Mouse (Mus musculus) T-cell, adult 2 months (primary cell): Measurements from ENCODE around the gene Mef2d.
A peak's percentile ranks its signal among the peaks of the same experiment; 100 is the strongest.

Experiments
- DNase-seq: peaks from one replicate; pipeline ENCODE4 v3.0.0; 2022; ENCODE audit warnings: low spot score

Mef2d gene

GRCm38 (mm10) chr3:88141787-88142523, at the start of gene Mef2d:
Gene Mef2d (plus strand): TSS chr3:88142372.
- peak; percentile 97 for DNase-seq

- DNase-seq: no peak
Observed at GRCm38 (mm10) chr3:88094126-88094525, 48.0 kb upstream of the Mef2d start.

- no peak for DNase-seq
Observed at GRCm38 (mm10) chr3:88097666-88098065, 44.5 kb upstream of the Mef2d start.

GRCm38 (mm10) chr3:88100251-88100650, 41.9 kb upstream of the Mef2d start:
- DNase-seq: no peak

GRCm38 (mm10) chr3:88101736-88102135, 40.4 kb upstream of the Mef2d start:
- DNase-seq: no peak

- DNase-seq: no peak
Observed at GRCm38 (mm10) chr3:88102196-88102595, 40.0 kb upstream of the Mef2d start.

GRCm38 (mm10) chr3:88102611-88103010, 39.6 kb upstream of the Mef2d start:
- DNase-seq: no peak

- no peak for DNase-seq
Observed at GRCm38 (mm10) chr3:88106126-88106525, 36.0 kb upstream of the Mef2d start.

GRCm38 (mm10) chr3:88109126-88109525, 33.0 kb upstream of the Mef2d start:
- peak; percentile 5 for DNase-seq

- DNase-seq: no peak
Observed at GRCm38 (mm10) chr3:88114396-88114795, 27.8 kb upstream of the Mef2d start.

GRCm38 (mm10) chr3:88120117-88120651, 22.0 kb upstream of the Mef2d start:
- no peak for DNase-seq

- DNase-seq: no peak
Observed at GRCm38 (mm10) chr3:88121164-88122131, 20.7 kb upstream of the Mef2d start.

- no peak for DNase-seq
Observed at GRCm38 (mm10) chr3:88125195-88125594, 17.0 kb upstream of the Mef2d start.

GRCm38 (mm10) chr3:88126181-88126580, 16.0 kb upstream of the Mef2d start:
- DNase-seq: no peak

- DNase-seq: no peak
Observed at GRCm38 (mm10) chr3:88127636-88128035, 14.5 kb upstream of the Mef2d start.

- no peak for DNase-seq
Observed at GRCm38 (mm10) chr3:88128056-88128455, 14.1 kb upstream of the Mef2d start.

GRCm38 (mm10) chr3:88129006-88129405, 13.2 kb upstream of the Mef2d start:
- DNase-seq: no peak

GRCm38 (mm10) chr3:88131071-88131470, 11.1 kb upstream of the Mef2d start:
- DNase-seq: no peak

- DNase-seq: no peak
Observed at GRCm38 (mm10) chr3:88132492-88132891, 9.7 kb upstream of the Mef2d start.

GRCm38 (mm10) chr3:88133187-88133771, 8.9 kb upstream of the Mef2d start:
- no peak for DNase-seq

- no peak for DNase-seq
Observed at GRCm38 (mm10) chr3:88136346-88136745, 5.8 kb upstream of the Mef2d start.

GRCm38 (mm10) chr3:88136945-88137494, 5.2 kb upstream of the Mef2d start:
- no peak for DNase-seq
